Mouse (Mus musculus) kidney, adult 2 months (tissue): Measurements from ENCODE around the gene Cacna1i.

ENCODE experiments used
- CTCF ChIP-seq: fragments of 200-500 bp; conservative IDR thresholded peaks from 2 replicates; pipeline ENCODE4 v1.5.1; 2011; ENCODE audit warnings: low read depth, mild to moderate bottlenecking, control low read depth, low read length, moderate library complexity, mixed read lengths; ENCODE audit not compliant: insufficient read depth, insufficient read length
- POLR2A ChIP-seq: fragments of 200-500 bp; IDR thresholded peaks from one replicate; pipeline ENCODE4 v1.6.1; 2011; ENCODE audit warnings: low read depth, low read length, control low read depth

DNA sequence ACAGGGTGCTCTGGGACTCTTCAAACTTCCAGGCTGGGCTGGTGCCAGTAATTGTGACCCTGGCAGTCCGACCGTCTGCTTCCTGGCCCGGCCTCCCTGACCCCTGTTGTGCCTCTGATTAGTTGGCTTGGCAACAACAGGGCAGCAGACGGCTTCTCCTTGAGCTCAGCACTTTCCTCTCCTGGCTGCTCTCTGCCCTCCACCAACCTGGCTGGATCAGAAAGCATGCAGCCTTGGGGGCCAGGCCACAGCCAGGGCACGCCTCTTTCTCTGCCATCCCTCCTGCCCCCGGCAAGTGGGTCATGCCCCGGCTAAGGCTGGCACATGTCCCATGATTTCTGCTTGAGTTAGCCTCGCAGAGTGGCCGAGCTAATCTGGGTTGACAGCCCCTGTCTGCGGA is 56.0 kb downstream of the Cacna1i start:
- TF ChIP-seq POLR2A (no peak), CTCF (no peak)
